Mouse (Mus musculus): ENCODE results near the gene Def6. TPM values are rescaled to one million over a fixed set of nuclear protein-coding genes. Genes with fewer than 3 reads are reported as not detected.

The Def6 gene
- polyA plus RNA-seq, 1 experiment from 2014 or later: 7.0 TPM

- no peaks in the 10 kb centered on the region for H3K36me3 ChIP-seq (ENCODE audit: control insufficient read depth, insufficient read depth, low read length)
- no peaks in the 10 kb centered on the region for H3K9me3 ChIP-seq (ENCODE audit: control insufficient read depth, low read length)
- H3K27me3 ChIP-seq (replicated peaks; ENCODE audit: control insufficient read depth, insufficient read depth, low read length): no peaks in the 10 kb centered on the region
- 38% methylated on average over 4 of the region's 4 CpGs for WGBS
- ATAC-seq: no peak
- H3K27ac ChIP-seq (ENCODE audit: low read depth, low read length): no peak overlapping the region
- H3K4me1 ChIP-seq (ENCODE audit: control insufficient read depth, insufficient read depth, low read depth, low read length): peaks cover 26% of the 10 kb centered on the region
- H3K4me2 ChIP-seq (ENCODE audit: low read length): no peak overlapping the region
- no peak overlapping the region for H3K4me3 ChIP-seq (ENCODE audit: low read length)
- no peak overlapping the region for H3K9ac ChIP-seq (ENCODE audit: low read depth, low read length)
Measured at GRCm38 (mm10) chr17:28180331-28180730, 27.2 kb upstream of the Def6 start.

GRCm38 (mm10) chr17:28180783-28181544, 26.6 kb upstream of the Def6 start:
- no peaks in the 10 kb centered on the region for H3K27me3 ChIP-seq (replicated peaks; ENCODE audit: control insufficient read depth, insufficient read depth, low read length)
- no peak overlapping the region for H3K9ac ChIP-seq (ENCODE audit: low read depth, low read length)
- ATAC-seq: no peak
- 88% methylated on average over 15 of the region's 15 CpGs for WGBS
- no peaks in the 10 kb centered on the region for H3K9me3 ChIP-seq (ENCODE audit: control insufficient read depth, low read length)
- no peak overlapping the region for H3K4me3 ChIP-seq (ENCODE audit: low read length)
- H3K4me2 ChIP-seq (ENCODE audit: low read length): no peak overlapping the region
- H3K27ac ChIP-seq (ENCODE audit: low read depth, low read length): no peak overlapping the region
- H3K36me3 ChIP-seq (ENCODE audit: control insufficient read depth, insufficient read depth, low read length): no peaks in the 10 kb centered on the region
- H3K4me1 ChIP-seq (ENCODE audit: control insufficient read depth, insufficient read depth, low read depth, low read length): peaks cover 21% of the 10 kb centered on the region

- Histone ChIP-seq H3K27me3 (replicated peaks; ENCODE audit: control insufficient read depth, insufficient read depth, low read length) (no peaks in the 10 kb centered on the region), H3K4me3 (ENCODE audit: low read length) (no peak overlapping the region), H3K9ac (ENCODE audit: low read depth, low read length) (no peak overlapping the region), H3K9me3 (ENCODE audit: control insufficient read depth, low read length) (no peaks in the 10 kb centered on the region), H3K4me2 (ENCODE audit: low read length) (no peak overlapping the region), H3K27ac (ENCODE audit: low read depth, low read length) (no peak overlapping the region), H3K4me1 (ENCODE audit: control insufficient read depth, insufficient read depth, low read depth, low read length) (no peaks in the 10 kb centered on the region), H3K36me3 (ENCODE audit: control insufficient read depth, insufficient read depth, low read length) (peaks cover 4% of the 10 kb centered on the region)
- ATAC-seq: no peak
- WGBS: 81% methylated on average over 7 of the region's 7 CpGs
Measured at GRCm38 (mm10) chr17:28184971-28185638, 22.5 kb upstream of the Def6 start.

GRCm38 (mm10) chr17:28188313-28188712, 19.3 kb upstream of the Def6 start:
- Histone ChIP-seq H3K4me3 (ENCODE audit: low read length) (no peak overlapping the region), H3K4me1 (ENCODE audit: control insufficient read depth, insufficient read depth, low read depth, low read length) (no peaks in the 10 kb centered on the region), H3K4me2 (ENCODE audit: low read length) (no peak overlapping the region), H3K9me3 (ENCODE audit: control insufficient read depth, low read length) (no peaks in the 10 kb centered on the region), H3K27ac (ENCODE audit: low read depth, low read length) (no peak overlapping the region), H3K27me3 (replicated peaks; ENCODE audit: control insufficient read depth, insufficient read depth, low read length) (no peaks in the 10 kb centered on the region), H3K9ac (ENCODE audit: low read depth, low read length) (no peak overlapping the region), H3K36me3 (ENCODE audit: control insufficient read depth, insufficient read depth, low read length) (peaks cover 26% of the 10 kb centered on the region)
- ATAC-seq: no peak
- 92% methylated on average over 5 of the region's 5 CpGs for WGBS

GRCm38 (mm10) chr17:28192754-28193153, 14.8 kb upstream of the Def6 start:
- Histone ChIP-seq H3K27me3 (replicated peaks; ENCODE audit: control insufficient read depth, insufficient read depth, low read length) (no peaks in the 10 kb centered on the region), H3K9ac (ENCODE audit: low read depth, low read length) (no peak overlapping the region), H3K4me3 (ENCODE audit: low read length) (no peak overlapping the region), H3K27ac (ENCODE audit: low read depth, low read length) (no peak overlapping the region), H3K9me3 (ENCODE audit: control insufficient read depth, low read length) (no peaks in the 10 kb centered on the region), H3K4me1 (ENCODE audit: control insufficient read depth, insufficient read depth, low read depth, low read length) (no peaks in the 10 kb centered on the region), H3K36me3 (ENCODE audit: control insufficient read depth, insufficient read depth, low read length) (peaks cover 41% of the 10 kb centered on the region), H3K4me2 (ENCODE audit: low read length) (no peak overlapping the region)
- WGBS: 92% methylated on average over 1 of the region's 1 CpGs
- no peak for ATAC-seq

GRCm38 (mm10) chr17:28193559-28193958, 14.0 kb upstream of the Def6 start:
- 82% methylated on average over 3 of the region's 3 CpGs for WGBS
- no peak overlapping the region for H3K4me3 ChIP-seq (ENCODE audit: low read length)

GRCm38 (mm10) chr17:28195033-28195432, 12.5 kb upstream of the Def6 start:
- Histone ChIP-seq H3K36me3 (ENCODE audit: control insufficient read depth, insufficient read depth, low read length) (peaks cover 45% of the 10 kb centered on the region), H3K9ac (ENCODE audit: low read depth, low read length) (no peak overlapping the region)

More at GRCm38 (mm10) chr17:28193559-28193958, 14.0 kb upstream of the Def6 start:
- Histone ChIP-seq H3K27me3 (replicated peaks; ENCODE audit: control insufficient read depth, insufficient read depth, low read length) (no peaks in the 10 kb centered on the region), H3K36me3 (ENCODE audit: control insufficient read depth, insufficient read depth, low read length) (peaks cover 44% of the 10 kb centered on the region), H3K4me1 (ENCODE audit: control insufficient read depth, insufficient read depth, low read depth, low read length) (no peaks in the 10 kb centered on the region), H3K27ac (ENCODE audit: low read depth, low read length) (no peak overlapping the region), H3K4me2 (ENCODE audit: low read length) (no peak overlapping the region), H3K9me3 (ENCODE audit: control insufficient read depth, low read length) (no peaks in the 10 kb centered on the region), H3K9ac (ENCODE audit: low read depth, low read length) (no peak overlapping the region)
- no peak for ATAC-seq

GRCm38 (mm10) chr17:28197646-28198045, 9.9 kb upstream of the Def6 start:
- H3K9me3 ChIP-seq (ENCODE audit: control insufficient read depth, low read length): no peaks in the 10 kb centered on the region
- H3K4me3 ChIP-seq (ENCODE audit: low read length): no peak overlapping the region
- no peak overlapping the region for H3K9ac ChIP-seq (ENCODE audit: low read depth, low read length)
- 63% methylated on average over 18 of the region's 18 CpGs for WGBS
- H3K4me1 ChIP-seq (ENCODE audit: control insufficient read depth, insufficient read depth, low read depth, low read length): no peaks in the 10 kb centered on the region
- no peak overlapping the region for H3K27ac ChIP-seq (ENCODE audit: low read depth, low read length)
- no peaks in the 10 kb centered on the region for H3K27me3 ChIP-seq (replicated peaks; ENCODE audit: control insufficient read depth, insufficient read depth, low read length)
- no peak for ATAC-seq
- no peak overlapping the region for H3K4me2 ChIP-seq (ENCODE audit: low read length)
- peaks cover 46% of the 10 kb centered on the region for H3K36me3 ChIP-seq (ENCODE audit: control insufficient read depth, insufficient read depth, low read length)

More at GRCm38 (mm10) chr17:28195033-28195432, 12.5 kb upstream of the Def6 start:
- Histone ChIP-seq H3K27ac (ENCODE audit: low read depth, low read length) (no peak overlapping the region), H3K9me3 (ENCODE audit: control insufficient read depth, low read length) (no peaks in the 10 kb centered on the region), H3K27me3 (replicated peaks; ENCODE audit: control insufficient read depth, insufficient read depth, low read length) (no peaks in the 10 kb centered on the region), H3K4me2 (ENCODE audit: low read length) (no peak overlapping the region), H3K4me1 (ENCODE audit: control insufficient read depth, insufficient read depth, low read depth, low read length) (no peaks in the 10 kb centered on the region), H3K4me3 (ENCODE audit: low read length) (no peak overlapping the region)
- whole genome bisulfite sequencing: 97% methylated on average over 10 of the region's 10 CpGs
- no peak for ATAC-seq

- Histone ChIP-seq H3K9me3 (ENCODE audit: control insufficient read depth, low read length) (no peaks in the 10 kb centered on the region), H3K9ac (ENCODE audit: low read depth, low read length) (no peak overlapping the region), H3K4me2 (ENCODE audit: low read length) (no peak overlapping the region), H3K4me1 (ENCODE audit: control insufficient read depth, insufficient read depth, low read depth, low read length) (no peaks in the 10 kb centered on the region), H3K36me3 (ENCODE audit: control insufficient read depth, insufficient read depth, low read length) (peaks cover 28% of the 10 kb centered on the region), H3K4me3 (ENCODE audit: low read length) (no peak overlapping the region), H3K27me3 (replicated peaks; ENCODE audit: control insufficient read depth, insufficient read depth, low read length) (no peaks in the 10 kb centered on the region), H3K27ac (ENCODE audit: low read depth, low read length) (no peak overlapping the region)
- 73% methylated on average over 14 of the region's 14 CpGs for WGBS
- peak; percentile 12; the same call in 1 of the 2 replicates for ATAC-seq
Measured at GRCm38 (mm10) chr17:28201982-28202381, 5.6 kb upstream of the Def6 start.
